Mouse (Mus musculus) liver, embryonic 15.5 days (tissue): ENCODE measurements at regions not wholly inside any gene's neighbourhood (a gene's known extent, or its start where the extent isn't known, plus 50 kb on each side); places are given as distances from the start of the nearest gene placed in this dataset.

Source experiments
- ATAC-seq: fragments of 200-750 bp; cut with Nextera tagmentation; 2 replicates; pipeline ENCODE4 v1.8.0; 2017; ENCODE audit warnings: moderate number of reproducible peaks, mild to moderate bottlenecking, moderate library complexity; ENCODE audit not compliant: insufficient read depth
- H3K27ac ChIP-seq: fragments of 300-500 bp; sonication (generic); replicated peaks from 2 replicates; pipeline ENCODE4 v1.5.1; 2015; ENCODE audit warnings: mild to moderate bottlenecking, inconsistent platforms
- H3K27me3 ChIP-seq: fragments of 300-500 bp; sonication (generic); 2 replicates; pipeline ENCODE4 v1.6.1; 2015; ENCODE audit warnings: mild to moderate bottlenecking, inconsistent platforms
- H3K36me3 ChIP-seq: fragments of 300-500 bp; sonication (generic); replicated peaks from 2 replicates; pipeline ENCODE4 v1.6.1; 2015; ENCODE audit warnings: moderate library complexity, mild to moderate bottlenecking, inconsistent platforms
- H3K4me1 ChIP-seq: fragments of 300-500 bp; sonication (generic); replicated peaks from 2 replicates; pipeline ENCODE4 v1.6.1; 2015; ENCODE audit warnings: inconsistent platforms
- H3K4me2 ChIP-seq: fragments of 300-500 bp; sonication (generic); 2 replicates; pipeline ENCODE4 v1.6.1; 2015; ENCODE audit warnings: moderate library complexity, mild to moderate bottlenecking, inconsistent platforms
- H3K4me3 ChIP-seq: fragments of 300-500 bp; sonication (generic); replicated peaks from 2 replicates; pipeline ENCODE4 v1.5.1; 2015; ENCODE audit warnings: mild to moderate bottlenecking, inconsistent platforms
- H3K9ac ChIP-seq: fragments of 300-500 bp; sonication (generic); 2 replicates; pipeline ENCODE4 v1.6.1; 2015; ENCODE audit warnings: moderate library complexity, mild to moderate bottlenecking, inconsistent platforms
- H3K9me3 ChIP-seq: fragments of 300-500 bp; sonication (generic); replicated peaks from 2 replicates; pipeline ENCODE4 v1.6.1; 2016; ENCODE audit warnings: inconsistent platforms
- WGBS: fragments of 180-500 bp; shearing (Covaris S2); methylation state at CpG from one replicate; pipeline ENCODE4 v1.1.7; 2015; ENCODE audit warnings: mixed read lengths; ENCODE audit not compliant: insufficient replicate concordance; 5-methylcytosine and 5-hydroxymethylcytosine counted together

DNA sequence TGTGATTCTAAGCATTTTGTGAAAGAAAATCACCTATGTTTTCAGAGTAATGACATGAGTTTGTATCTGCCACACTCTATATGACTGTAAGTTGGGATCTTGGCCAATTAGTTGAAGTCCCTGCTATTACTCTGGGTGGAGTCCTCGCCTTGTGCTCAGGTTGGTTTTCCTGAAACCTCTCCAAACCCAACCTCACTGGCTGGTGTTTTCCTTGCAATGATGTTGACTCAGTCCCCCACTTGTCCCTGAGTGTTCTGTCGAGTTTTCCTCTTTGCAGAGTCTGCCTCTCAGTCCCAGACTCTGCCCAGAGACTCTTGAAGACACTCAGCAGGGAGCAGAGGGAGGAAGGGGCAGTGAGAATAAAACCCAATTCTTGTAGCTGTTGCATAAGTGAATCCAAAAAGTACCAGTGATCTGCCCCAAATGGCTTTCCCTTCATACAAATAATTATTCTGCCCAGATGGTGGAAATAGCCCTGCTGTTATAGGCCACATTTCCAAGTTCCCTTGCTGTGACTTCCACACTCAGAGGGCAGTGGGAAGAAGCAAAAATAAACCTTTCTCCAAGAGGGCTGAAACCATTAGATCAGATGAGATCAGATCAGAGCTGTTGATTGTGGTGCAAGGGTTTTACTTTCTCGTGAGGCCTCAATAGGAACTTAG, 694.3 kb downstream of the Hs3st4 start:
- H3K27ac ChIP-seq, result no peak overlapping the region
- no peak for ATAC-seq
- H3K9ac ChIP-seq, result no peak overlapping the region
- no peaks in the 10 kb centered on the region for H3K4me1 ChIP-seq
- H3K4me3 ChIP-seq, result no peak overlapping the region
- H3K9me3 ChIP-seq, result no peaks in the 10 kb centered on the region
- H3K27me3 ChIP-seq, result no peaks in the 10 kb centered on the region
- WGBS, result 23% methylated on average over 3 of the region's 3 CpGs
- H3K4me2 ChIP-seq, result no peak overlapping the region
- no peaks in the 10 kb centered on the region for H3K36me3 ChIP-seq

DNA sequence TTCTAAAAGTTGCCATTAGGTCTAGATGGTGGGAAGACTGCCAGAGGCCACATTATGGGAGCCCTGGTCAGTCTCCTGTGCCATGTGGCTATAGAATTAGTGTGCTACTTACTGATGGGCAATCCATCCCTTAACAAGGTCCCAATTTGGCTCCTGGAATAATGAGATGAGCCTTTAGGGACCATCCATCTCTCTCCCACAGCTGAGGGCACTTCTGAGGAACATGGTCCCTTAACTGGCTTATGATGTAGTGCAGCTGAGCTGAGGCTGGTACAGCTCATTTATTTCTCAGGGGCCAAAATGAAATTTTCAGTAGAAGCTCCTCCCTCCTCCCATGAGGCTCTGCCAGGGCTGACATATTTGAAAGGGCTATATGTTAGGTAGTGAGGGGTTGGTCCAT, 697.9 kb downstream of the Hs3st4 start:
- Histone ChIP-seq H3K9me3 (no peaks in the 10 kb centered on the region), H3K4me3 (no peak overlapping the region), H3K27ac (no peak overlapping the region), H3K4me2 (no peak overlapping the region), H3K36me3 (no peaks in the 10 kb centered on the region), H3K27me3 (no peaks in the 10 kb centered on the region), H3K4me1 (no peaks in the 10 kb centered on the region), H3K9ac (no peak overlapping the region)
- no peak for ATAC-seq

DNA sequence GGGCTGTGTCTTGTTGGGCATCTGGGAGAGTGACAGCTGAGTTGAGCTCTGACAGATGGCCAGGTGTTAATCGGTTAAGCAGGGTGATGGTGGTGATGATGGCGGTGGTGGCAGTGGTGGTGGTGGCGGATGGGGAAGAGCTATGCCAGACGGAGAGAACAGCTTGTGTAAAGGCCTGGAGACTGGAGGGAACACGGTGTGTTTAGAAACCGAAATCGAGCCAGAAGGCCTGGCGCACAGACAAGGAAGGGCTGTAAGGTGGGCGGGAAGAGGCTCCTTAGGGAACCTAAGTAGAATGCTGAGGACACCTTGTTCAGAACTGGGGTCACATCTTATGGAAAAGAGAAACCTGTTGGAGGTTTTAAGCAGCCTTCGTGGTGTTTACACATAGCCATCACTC, 698.5 kb downstream of the Hs3st4 start:
- no peak overlapping the region for H3K9ac ChIP-seq
- no peaks in the 10 kb centered on the region for H3K9me3 ChIP-seq
- no peak overlapping the region for H3K4me3 ChIP-seq
- 65% methylated on average over 10 of the region's 10 CpGs for WGBS
- no peak overlapping the region for H3K27ac ChIP-seq
- no peak overlapping the region for H3K4me2 ChIP-seq
- no peaks in the 10 kb centered on the region for H3K4me1 ChIP-seq
- no peak for ATAC-seq
- H3K36me3 ChIP-seq, result no peaks in the 10 kb centered on the region
- no peaks in the 10 kb centered on the region for H3K27me3 ChIP-seq

DNA sequence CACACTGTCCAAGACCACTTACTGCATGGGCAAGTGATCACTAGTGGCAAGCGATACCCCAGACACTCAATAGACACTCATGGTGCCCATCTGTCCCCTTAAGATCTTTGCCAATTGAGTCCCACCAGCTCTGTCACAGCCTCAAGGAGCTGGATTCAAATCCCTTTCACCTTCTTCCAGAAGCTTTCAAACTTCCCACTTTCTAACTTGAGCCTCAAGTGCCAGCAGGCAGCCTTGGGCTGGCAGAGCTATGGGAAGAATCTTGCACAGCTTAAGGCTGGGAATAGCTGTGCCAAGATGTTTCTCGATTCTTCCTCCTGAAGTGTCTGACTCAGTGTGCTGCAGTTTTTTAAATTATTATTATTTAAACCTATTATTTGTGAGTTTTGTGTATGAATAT, 699.2 kb downstream of the Hs3st4 start:
- Histone ChIP-seq H3K9me3 (no peaks in the 10 kb centered on the region), H3K4me3 (no peak overlapping the region), H3K9ac (no peak overlapping the region), H3K36me3 (no peaks in the 10 kb centered on the region), H3K27ac (no peak overlapping the region), H3K4me2 (no peak overlapping the region), H3K27me3 (no peaks in the 10 kb centered on the region), H3K4me1 (no peaks in the 10 kb centered on the region)
- 76% methylated on average over 2 of the region's 2 CpGs for WGBS
- ATAC-seq, result no peak

DNA sequence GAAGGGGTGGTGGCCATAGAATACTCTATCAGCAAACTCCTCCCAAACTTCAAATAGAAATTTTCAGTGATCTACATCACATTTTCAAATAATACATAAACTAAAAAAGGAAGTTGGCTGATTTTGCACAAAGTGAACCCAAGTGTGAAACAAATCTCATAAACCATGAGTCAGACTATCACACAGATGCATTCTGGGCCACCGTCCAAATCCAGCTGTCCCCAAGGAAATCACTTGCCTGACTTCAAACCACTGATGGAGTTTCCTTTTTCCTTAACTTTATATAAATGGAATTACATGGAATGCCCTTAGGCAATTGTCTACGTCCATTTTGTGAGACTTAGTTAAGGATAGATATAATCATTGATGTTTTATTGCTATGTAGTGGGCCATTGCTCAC, 702.8 kb downstream of the Hs3st4 start:
- no peak for ATAC-seq
- Histone ChIP-seq H3K4me3 (no peak overlapping the region), H3K9me3 (no peaks in the 10 kb centered on the region), H3K9ac (no peak overlapping the region), H3K27ac (no peak overlapping the region), H3K4me2 (no peak overlapping the region), H3K27me3 (no peaks in the 10 kb centered on the region), H3K4me1 (no peaks in the 10 kb centered on the region), H3K36me3 (no peaks in the 10 kb centered on the region)
- 46% methylated on average over 2 of the region's 2 CpGs for WGBS

DNA sequence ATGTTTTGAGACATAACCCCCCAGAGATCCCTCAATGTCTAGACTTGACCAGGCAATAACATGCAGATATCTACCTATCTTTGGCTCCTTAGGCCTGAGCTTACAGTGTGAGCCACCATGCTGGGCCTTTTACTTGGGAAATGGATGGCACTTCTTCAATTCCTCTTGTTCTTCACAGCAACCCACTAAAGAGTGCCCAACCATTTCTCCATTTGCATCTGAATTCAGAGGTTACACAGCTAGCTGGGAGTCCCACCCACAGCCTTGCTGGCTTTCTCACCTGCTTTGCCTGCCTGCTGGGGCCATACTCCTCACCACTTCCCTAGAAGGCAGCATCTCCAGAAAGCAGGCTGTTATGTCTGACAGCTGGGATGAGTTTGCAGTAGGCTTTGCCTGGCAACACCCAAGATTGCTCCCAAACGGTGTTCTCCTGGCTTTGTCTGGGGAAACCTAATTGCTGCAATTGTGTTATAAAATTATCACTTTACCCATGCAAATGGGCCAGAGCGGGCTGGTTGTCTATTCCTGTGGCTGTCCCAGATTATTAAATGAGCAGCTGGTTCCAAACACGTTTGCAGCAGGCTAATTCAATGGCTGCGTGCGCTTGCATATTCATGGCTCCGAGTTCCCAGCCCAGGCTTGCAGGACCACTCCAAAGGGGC, 721.6 kb downstream of the Hs3st4 start:
- 31% methylated on average over 6 of the region's 6 CpGs for WGBS
- ATAC-seq, result no peak
- Histone ChIP-seq H3K4me1 (no peaks in the 10 kb centered on the region), H3K27ac (no peak overlapping the region), H3K4me2 (no peak overlapping the region), H3K4me3 (no peak overlapping the region), H3K27me3 (no peaks in the 10 kb centered on the region), H3K9me3 (no peaks in the 10 kb centered on the region), H3K36me3 (no peaks in the 10 kb centered on the region), H3K9ac (no peak overlapping the region)

DNA sequence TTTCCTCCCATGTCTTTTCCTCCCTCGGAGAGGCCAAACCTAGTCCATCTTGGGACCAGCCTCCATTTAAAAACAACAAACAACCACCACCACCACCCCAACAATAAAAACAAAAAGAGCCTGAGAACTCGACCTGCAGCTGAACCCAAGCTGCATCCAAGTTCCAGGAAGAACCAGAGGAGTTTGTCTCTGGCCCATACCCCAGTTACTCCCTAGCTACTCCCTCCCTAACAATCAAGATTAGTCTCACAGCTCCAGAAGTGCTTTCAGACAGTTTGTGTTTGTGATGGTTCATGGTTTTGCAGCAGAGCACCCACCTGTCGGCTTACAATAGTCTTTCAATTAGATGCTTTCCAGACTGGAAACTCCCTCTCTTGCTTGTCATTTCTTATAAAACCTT, 724.5 kb downstream of the Hs3st4 start:
- no peak for ATAC-seq
- 21% methylated on average over 3 of the region's 3 CpGs for WGBS
- H3K4me3 ChIP-seq, result no peak overlapping the region

DNA sequence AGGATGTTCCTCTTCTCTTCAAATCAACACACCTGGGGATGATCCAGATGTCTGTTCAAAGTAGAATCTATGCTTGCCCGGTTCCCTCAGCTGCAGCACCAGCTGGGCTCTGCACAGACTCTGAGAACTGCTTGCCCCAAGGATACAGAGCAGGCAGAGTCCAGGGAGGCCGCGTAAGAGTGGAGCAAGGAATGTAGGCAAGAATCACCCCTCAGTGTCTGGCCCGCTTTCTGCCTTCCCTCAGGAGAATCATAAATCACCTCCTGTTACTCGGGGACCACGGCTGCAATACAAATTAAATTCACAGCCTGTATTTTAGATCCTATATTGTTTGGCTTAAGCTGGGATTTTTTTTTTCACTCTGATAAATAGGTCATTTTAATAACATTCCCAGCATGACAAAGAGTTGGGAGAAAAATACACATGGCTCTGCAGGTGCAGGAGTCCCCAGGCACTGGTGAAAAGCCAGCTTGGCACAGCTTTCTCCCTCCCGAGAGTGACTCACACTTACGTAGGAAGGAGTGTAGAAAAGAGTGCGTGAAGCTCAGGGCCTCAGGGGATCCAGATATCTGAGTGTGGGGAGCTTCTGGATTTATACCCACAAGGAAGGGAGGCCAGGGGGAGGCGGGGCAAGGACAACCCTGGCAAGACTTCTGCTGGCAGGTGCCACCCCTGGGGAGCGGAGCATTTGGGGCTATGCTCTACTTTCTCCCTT, 726.3 kb downstream of the Hs3st4 start:
- no peak for ATAC-seq
- no peak overlapping the region for H3K9ac ChIP-seq
- no peak overlapping the region for H3K4me2 ChIP-seq
- no peaks in the 10 kb centered on the region for H3K4me1 ChIP-seq
- H3K27ac ChIP-seq, result no peak overlapping the region
- no peaks in the 10 kb centered on the region for H3K27me3 ChIP-seq
- H3K36me3 ChIP-seq, result no peaks in the 10 kb centered on the region
- H3K9me3 ChIP-seq, result no peaks in the 10 kb centered on the region
- H3K4me3 ChIP-seq, result no peak overlapping the region
- WGBS, result 55% methylated on average over 11 of the region's 11 CpGs

More for the DNA sequence above, 724.5 kb downstream of the Hs3st4 start:
- Histone ChIP-seq H3K27ac (no peak overlapping the region), H3K36me3 (no peaks in the 10 kb centered on the region), H3K27me3 (no peaks in the 10 kb centered on the region), H3K9me3 (no peaks in the 10 kb centered on the region), H3K4me2 (no peak overlapping the region), H3K9ac (no peak overlapping the region), H3K4me1 (no peaks in the 10 kb centered on the region)

DNA sequence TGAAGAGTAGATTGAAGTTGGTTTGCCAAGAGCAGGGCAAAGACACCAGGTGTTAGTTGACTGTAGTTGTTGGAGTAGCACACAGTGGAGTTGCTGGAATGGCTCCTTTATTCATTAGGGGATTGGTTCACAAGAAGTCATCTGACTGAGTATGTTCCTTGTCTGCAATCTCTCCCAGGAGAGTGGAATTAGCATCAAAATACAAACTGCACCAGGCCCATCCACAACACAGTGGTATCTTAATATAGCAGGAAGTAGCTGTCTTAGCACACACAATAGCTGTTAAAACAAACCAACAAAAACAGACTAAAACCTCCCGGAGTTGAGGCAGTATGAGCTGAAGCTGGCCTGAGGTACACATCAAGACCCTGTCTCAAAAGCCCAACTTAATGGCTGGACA, 723.5 kb upstream of the Kdm8 start:
- no peaks in the 10 kb centered on the region for H3K9me3 ChIP-seq
- H3K36me3 ChIP-seq, result no peaks in the 10 kb centered on the region
- 25% methylated on average over 1 of the region's 1 CpGs for WGBS
- H3K4me1 ChIP-seq, result no peaks in the 10 kb centered on the region
- H3K27me3 ChIP-seq, result no peaks in the 10 kb centered on the region
- no peak overlapping the region for H3K27ac ChIP-seq
- H3K9ac ChIP-seq, result no peak overlapping the region
- H3K4me2 ChIP-seq, result no peak overlapping the region
- no peak overlapping the region for H3K4me3 ChIP-seq
- no peak for ATAC-seq

DNA sequence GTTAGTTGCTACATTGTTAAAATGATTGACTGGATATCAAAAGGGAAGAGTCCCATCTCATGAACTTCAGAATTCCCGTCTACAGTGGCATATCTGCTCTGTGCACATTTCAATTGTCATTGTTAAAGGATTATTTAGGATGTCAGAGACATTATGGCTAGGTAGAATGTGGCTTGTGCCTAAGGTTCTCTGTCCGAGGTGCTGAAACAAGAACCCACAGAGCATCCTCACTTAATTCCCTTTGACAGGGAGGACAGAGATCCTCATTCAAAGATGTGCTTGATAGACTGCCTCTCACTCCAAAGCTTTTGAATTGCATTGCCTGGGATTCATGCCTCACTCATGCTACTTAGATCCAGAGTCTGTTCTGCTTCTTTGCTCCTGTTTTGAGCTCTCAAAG, 702.4 kb upstream of the Kdm8 start:
- 4% methylated on average over 2 of the region's 2 CpGs for WGBS
- Histone ChIP-seq H3K36me3 (no peaks in the 10 kb centered on the region), H3K9me3 (no peaks in the 10 kb centered on the region), H3K4me2 (no peak overlapping the region), H3K27ac (no peak overlapping the region), H3K4me1 (no peaks in the 10 kb centered on the region), H3K9ac (no peak overlapping the region), H3K27me3 (no peaks in the 10 kb centered on the region), H3K4me3 (no peak overlapping the region)
- no peak for ATAC-seq

DNA sequence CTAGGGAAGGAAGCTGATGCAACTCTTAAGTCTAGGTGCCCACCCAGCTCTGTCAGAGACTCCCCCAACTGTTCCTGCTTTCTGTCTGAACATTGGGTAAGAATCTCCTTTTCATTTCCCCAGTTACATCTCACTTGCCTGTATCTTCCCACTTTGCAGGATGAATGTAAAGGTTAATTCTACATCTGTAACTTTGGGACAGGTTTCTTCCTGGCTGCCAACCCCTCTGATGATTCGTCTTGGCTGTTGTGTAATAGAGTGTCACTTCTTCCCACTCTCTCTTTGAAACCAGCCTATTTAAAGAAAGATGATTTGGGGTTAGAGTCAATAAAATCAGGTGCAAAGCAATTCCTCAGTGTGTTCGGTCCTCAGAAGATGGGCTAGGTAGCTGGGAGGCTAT, 698.2 kb upstream of the Kdm8 start:
- Histone ChIP-seq H3K27me3 (no peaks in the 10 kb centered on the region), H3K27ac (no peak overlapping the region), H3K9ac (no peak overlapping the region), H3K36me3 (no peaks in the 10 kb centered on the region), H3K4me1 (no peaks in the 10 kb centered on the region), H3K4me3 (no peak overlapping the region), H3K4me2 (no peak overlapping the region), H3K9me3 (no peaks in the 10 kb centered on the region)
- whole genome bisulfite sequencing, result 41% methylated on average over 2 of the region's 2 CpGs
- ATAC-seq, result no peak
